Mouse (Mus musculus): ENCODE data around the gene Pdzrn3. TPM values are rescaled to one million over a fixed set of nuclear protein-coding genes. Genes with fewer than 3 reads are reported as not detected.

The Pdzrn3 gene
- polyA plus RNA-seq, 1 experiment, result 2.8 TPM

- no peaks in the 10 kb centered on the region for H3K36me3 ChIP-seq (ENCODE audit: control insufficient read depth, insufficient read depth, low read length)
- H3K27me3 ChIP-seq (ENCODE audit: control insufficient read depth, insufficient read depth, low read length), result no peaks in the 10 kb centered on the region
- peak; percentile 42 for DNase-seq
- TF ChIP-seq CTCF (IDR thresholded peaks at IDR 0.05; ENCODE audit: borderline replicate concordance, control insufficient read depth, extremely low read depth, insufficient read depth, low read length, poor library complexity), result no peak
- TF ChIP-seq POLR2A (IDR thresholded peaks at IDR 0.05; ENCODE audit: control insufficient read depth, extremely low read depth, insufficient read depth, low read length, poor library complexity), result no peak
- H3K4me1 ChIP-seq (replicated peaks; ENCODE audit: control insufficient read depth, insufficient read depth, low read length), result no peaks in the 10 kb centered on the region
- no peak overlapping the region for H3K27ac ChIP-seq (ENCODE audit: control insufficient read depth, insufficient read depth, low read length)
- WGBS, result 17% methylated on average over 5 of the region's 5 CpGs
- H3K4me3 ChIP-seq (ENCODE audit: control insufficient read depth, insufficient read depth, low read length), result no peak overlapping the region
These were observed 180.1 kb downstream of the Pdzrn3 start for GRCm38 (mm10) chr6:101197642-101198041.

- H3K4me3 ChIP-seq (ENCODE audit: control insufficient read depth, insufficient read depth, low read length), result no peak overlapping the region
- no peak overlapping the region for H3K27ac ChIP-seq (ENCODE audit: control insufficient read depth, insufficient read depth, low read length)
- no peak for DNase-seq
- no peaks in the 10 kb centered on the region for H3K36me3 ChIP-seq (ENCODE audit: control insufficient read depth, insufficient read depth, low read length)
- TF ChIP-seq POLR2A (IDR thresholded peaks at IDR 0.05; ENCODE audit: control insufficient read depth, extremely low read depth, insufficient read depth, low read length, poor library complexity) (no peak), CTCF (IDR thresholded peaks at IDR 0.05; ENCODE audit: borderline replicate concordance, control insufficient read depth, extremely low read depth, insufficient read depth, low read length, poor library complexity) (no peak)
- 74% methylated on average over 5 of the region's 5 CpGs for WGBS
- H3K4me1 ChIP-seq (replicated peaks; ENCODE audit: control insufficient read depth, insufficient read depth, low read length), result no peaks in the 10 kb centered on the region
- no peaks in the 10 kb centered on the region for H3K27me3 ChIP-seq (ENCODE audit: control insufficient read depth, insufficient read depth, low read length)
These were observed 181.8 kb downstream of the Pdzrn3 start for GRCm38 (mm10) chr6:101195891-101196290.

GRCm38 (mm10) chr6:101194386-101194925, 183.2 kb downstream of the Pdzrn3 start:
- H3K27me3 ChIP-seq (ENCODE audit: control insufficient read depth, insufficient read depth, low read length), result no peaks in the 10 kb centered on the region
- DNase-seq, result no peak
- 90% methylated on average over 8 of the region's 8 CpGs for WGBS
- H3K4me1 ChIP-seq (replicated peaks; ENCODE audit: control insufficient read depth, insufficient read depth, low read length), result no peaks in the 10 kb centered on the region
- TF ChIP-seq CTCF (IDR thresholded peaks at IDR 0.05; ENCODE audit: borderline replicate concordance, control insufficient read depth, extremely low read depth, insufficient read depth, low read length, poor library complexity), result no peak
- TF ChIP-seq POLR2A (IDR thresholded peaks at IDR 0.05; ENCODE audit: control insufficient read depth, extremely low read depth, insufficient read depth, low read length, poor library complexity), result no peak
- no peak overlapping the region for H3K4me3 ChIP-seq (ENCODE audit: control insufficient read depth, insufficient read depth, low read length)
- no peaks in the 10 kb centered on the region for H3K36me3 ChIP-seq (ENCODE audit: control insufficient read depth, insufficient read depth, low read length)
- no peak overlapping the region for H3K27ac ChIP-seq (ENCODE audit: control insufficient read depth, insufficient read depth, low read length)

- 88% methylated on average over 5 of the region's 5 CpGs for WGBS
- no peaks in the 10 kb centered on the region for H3K36me3 ChIP-seq (ENCODE audit: control insufficient read depth, insufficient read depth, low read length)
- no peak for DNase-seq
- no peak for TF ChIP-seq POLR2A (IDR thresholded peaks at IDR 0.05; ENCODE audit: control insufficient read depth, extremely low read depth, insufficient read depth, low read length, poor library complexity)
- TF ChIP-seq CTCF (IDR thresholded peaks at IDR 0.05; ENCODE audit: borderline replicate concordance, control insufficient read depth, extremely low read depth, insufficient read depth, low read length, poor library complexity), result no peak
- no peaks in the 10 kb centered on the region for H3K4me1 ChIP-seq (replicated peaks; ENCODE audit: control insufficient read depth, insufficient read depth, low read length)
- no peak overlapping the region for H3K4me3 ChIP-seq (ENCODE audit: control insufficient read depth, insufficient read depth, low read length)
- H3K27me3 ChIP-seq (ENCODE audit: control insufficient read depth, insufficient read depth, low read length), result no peaks in the 10 kb centered on the region
- H3K27ac ChIP-seq (ENCODE audit: control insufficient read depth, insufficient read depth, low read length), result no peak overlapping the region
These were observed 186.1 kb downstream of the Pdzrn3 start for GRCm38 (mm10) chr6:101191576-101191975.

- no peaks in the 10 kb centered on the region for H3K27me3 ChIP-seq (ENCODE audit: control insufficient read depth, insufficient read depth, low read length)
- TF ChIP-seq POLR2A (IDR thresholded peaks at IDR 0.05; ENCODE audit: control insufficient read depth, extremely low read depth, insufficient read depth, low read length, poor library complexity) (no peak), CTCF (IDR thresholded peaks at IDR 0.05; ENCODE audit: borderline replicate concordance, control insufficient read depth, extremely low read depth, insufficient read depth, low read length, poor library complexity) (no peak)
- H3K36me3 ChIP-seq (ENCODE audit: control insufficient read depth, insufficient read depth, low read length), result no peaks in the 10 kb centered on the region
- WGBS, result 52% methylated on average over 6 of the region's 6 CpGs
- no peaks in the 10 kb centered on the region for H3K4me1 ChIP-seq (replicated peaks; ENCODE audit: control insufficient read depth, insufficient read depth, low read length)
- DNase-seq, result no peak
- H3K27ac ChIP-seq (ENCODE audit: control insufficient read depth, insufficient read depth, low read length), result no peak overlapping the region
- H3K4me3 ChIP-seq (ENCODE audit: control insufficient read depth, insufficient read depth, low read length), result no peak overlapping the region
These were observed 190.4 kb downstream of the Pdzrn3 start for GRCm38 (mm10) chr6:101187322-101187721.

- DNase-seq, result no peak
- no peaks in the 10 kb centered on the region for H3K27me3 ChIP-seq (ENCODE audit: control insufficient read depth, insufficient read depth, low read length)
- H3K4me3 ChIP-seq (ENCODE audit: control insufficient read depth, insufficient read depth, low read length), result no peak overlapping the region
- H3K27ac ChIP-seq (ENCODE audit: control insufficient read depth, insufficient read depth, low read length), result no peak overlapping the region; the same call in 1 of the 2 replicates
- TF ChIP-seq CTCF (IDR thresholded peaks at IDR 0.05; ENCODE audit: borderline replicate concordance, control insufficient read depth, extremely low read depth, insufficient read depth, low read length, poor library complexity), result no peak
- TF ChIP-seq POLR2A (IDR thresholded peaks at IDR 0.05; ENCODE audit: control insufficient read depth, extremely low read depth, insufficient read depth, low read length, poor library complexity), result no peak
- no peaks in the 10 kb centered on the region for H3K36me3 ChIP-seq (ENCODE audit: control insufficient read depth, insufficient read depth, low read length)
- WGBS, result 7% methylated on average over 3 of the region's 3 CpGs
- no peaks in the 10 kb centered on the region for H3K4me1 ChIP-seq (replicated peaks; ENCODE audit: control insufficient read depth, insufficient read depth, low read length)
These were observed 190.8 kb downstream of the Pdzrn3 start for GRCm38 (mm10) chr6:101186887-101187286.
